Mouse (Mus musculus): ENCODE measurements around the gene Cbfa2t2. TPM values are rescaled to one million over a fixed set of nuclear protein-coding genes. Genes with fewer than 3 reads are reported as not detected.

The Cbfa2t2 gene
- total and polyA plus RNA-seq, 3 experiments, result 9.6 to 49.1 (median 34.5) TPM

DNA sequence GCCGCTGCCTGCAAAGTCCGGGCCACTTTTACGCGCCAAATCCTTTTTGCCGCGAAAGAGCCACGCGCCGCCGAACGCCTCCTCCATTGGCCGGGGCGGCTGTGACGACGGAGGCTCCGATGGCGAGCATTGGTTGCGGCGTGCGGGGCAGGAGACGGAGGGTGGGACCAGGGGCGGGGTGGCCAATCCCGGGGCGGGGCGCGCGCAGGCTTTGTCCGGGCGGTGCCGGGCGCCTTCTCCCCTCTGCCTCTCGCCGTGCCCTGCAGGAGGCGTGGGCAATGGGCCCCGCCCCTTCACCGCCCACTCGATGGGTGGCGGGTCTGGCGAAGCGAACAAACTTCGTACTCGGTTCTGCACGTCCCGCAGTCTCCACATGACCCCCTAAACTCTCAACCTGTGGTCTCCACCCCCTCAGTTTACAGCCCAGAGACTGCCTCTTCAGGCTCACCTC, 133.6 kb downstream of the Cbfa2t2 start, which contains the start of gene E2f1:
Gene E2f1, minus strand, starts transcription at position 57 of the 451 bp plus-strand sequence.
- DNase-seq, result peak; percentile 98

DNA sequence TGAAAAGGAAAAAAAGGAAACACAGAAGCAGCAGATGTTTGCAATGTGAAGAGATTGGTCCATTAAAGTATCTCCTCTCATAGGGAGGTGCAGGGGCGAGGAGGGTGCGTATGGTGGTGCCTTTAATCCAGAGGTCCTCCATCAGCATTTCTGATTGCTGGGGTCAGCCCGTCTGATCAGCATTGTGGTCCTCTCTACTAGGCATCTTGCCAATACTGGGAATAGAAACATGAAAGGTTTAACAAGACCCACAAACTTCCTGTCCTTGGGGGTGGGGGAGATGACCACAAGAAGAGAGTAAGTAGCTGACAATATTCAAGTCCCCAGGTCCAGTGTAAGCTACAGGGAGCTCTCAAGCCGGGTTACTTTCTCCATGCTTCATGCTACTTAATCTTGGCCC, 134.4 kb downstream of the Cbfa2t2 start:
- DNase-seq, result no peak

DNA sequence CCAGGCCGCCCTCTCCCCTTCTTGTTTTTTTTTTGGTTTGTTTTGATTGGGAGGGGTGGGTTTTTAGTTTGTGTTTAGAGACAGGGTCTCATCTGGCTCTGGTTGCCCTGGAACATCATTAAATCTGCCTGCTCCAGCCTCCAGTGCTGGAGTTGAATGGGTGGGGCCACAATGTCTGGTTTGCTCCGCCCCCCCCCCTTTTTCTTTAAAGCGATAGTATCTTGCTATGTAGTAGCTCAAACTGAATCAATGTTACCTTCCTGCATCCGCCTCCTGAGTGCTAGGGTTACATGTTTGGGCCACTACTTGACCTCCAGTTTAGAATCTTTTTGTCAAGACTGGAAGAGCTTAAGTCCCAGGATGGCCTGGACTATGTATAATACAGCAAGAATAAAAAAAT, 135.0 kb downstream of the Cbfa2t2 start:
- no peak for DNase-seq

DNA sequence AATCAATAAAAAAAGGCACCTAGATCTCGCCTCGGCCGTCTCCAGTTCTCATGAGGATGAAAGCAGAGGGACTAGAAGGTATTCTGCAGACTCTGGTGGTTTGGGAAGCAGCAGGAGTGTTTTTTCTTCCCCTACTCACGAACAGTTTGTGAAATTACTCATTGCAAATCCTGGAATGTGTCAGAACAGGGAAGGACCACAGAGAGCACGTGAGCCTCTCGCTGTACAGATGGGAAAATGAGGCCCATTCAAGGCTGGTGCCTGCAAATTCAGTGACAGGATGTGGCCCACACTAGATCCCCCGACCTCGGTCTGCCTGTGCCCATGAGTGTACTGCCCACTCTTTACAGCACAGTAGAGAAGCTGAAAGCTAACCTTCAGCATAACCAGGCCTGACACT, 135.7 kb downstream of the Cbfa2t2 start:
- no peak for DNase-seq

DNA sequence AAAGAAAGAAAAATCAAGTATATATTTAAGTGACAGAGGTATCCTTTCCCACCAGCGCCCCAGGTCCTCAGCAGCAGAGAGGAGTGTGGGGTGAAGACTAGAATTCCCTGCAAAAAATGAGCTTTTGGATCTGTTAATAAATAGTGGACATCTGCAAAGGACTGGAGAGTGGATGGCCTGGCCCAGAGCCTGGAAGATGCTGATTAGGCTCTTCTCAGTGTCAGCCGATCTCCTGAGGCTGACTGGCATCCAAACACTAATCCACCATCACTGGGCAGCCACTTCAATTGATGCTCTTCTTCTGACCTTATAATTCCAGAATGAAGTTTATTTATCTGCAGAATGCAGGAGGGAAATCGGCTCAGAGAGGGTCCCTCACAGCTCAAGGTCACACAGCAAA, 136.7 kb downstream of the Cbfa2t2 start:
- DNase-seq, result no peak

DNA sequence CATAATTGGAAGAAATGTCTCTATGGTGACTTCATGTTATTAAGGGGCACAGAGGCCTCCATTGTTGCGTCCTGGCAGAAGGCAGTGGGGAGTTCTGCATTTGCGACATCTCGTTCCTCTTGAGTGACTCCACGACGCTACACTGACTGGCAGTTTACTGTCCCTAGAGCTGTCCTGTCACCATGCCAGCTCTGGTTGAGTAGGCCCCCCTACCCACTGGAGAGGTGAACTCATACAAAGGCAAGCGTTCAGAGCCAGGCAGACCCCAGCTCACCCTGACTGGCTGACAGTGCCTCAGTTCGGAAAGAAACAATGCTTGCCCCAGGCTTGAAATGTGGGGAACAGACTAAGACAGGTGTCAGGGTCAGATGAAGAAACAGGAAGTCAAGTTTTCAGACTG, 138.0 kb downstream of the Cbfa2t2 start:
- no peak for DNase-seq

DNA sequence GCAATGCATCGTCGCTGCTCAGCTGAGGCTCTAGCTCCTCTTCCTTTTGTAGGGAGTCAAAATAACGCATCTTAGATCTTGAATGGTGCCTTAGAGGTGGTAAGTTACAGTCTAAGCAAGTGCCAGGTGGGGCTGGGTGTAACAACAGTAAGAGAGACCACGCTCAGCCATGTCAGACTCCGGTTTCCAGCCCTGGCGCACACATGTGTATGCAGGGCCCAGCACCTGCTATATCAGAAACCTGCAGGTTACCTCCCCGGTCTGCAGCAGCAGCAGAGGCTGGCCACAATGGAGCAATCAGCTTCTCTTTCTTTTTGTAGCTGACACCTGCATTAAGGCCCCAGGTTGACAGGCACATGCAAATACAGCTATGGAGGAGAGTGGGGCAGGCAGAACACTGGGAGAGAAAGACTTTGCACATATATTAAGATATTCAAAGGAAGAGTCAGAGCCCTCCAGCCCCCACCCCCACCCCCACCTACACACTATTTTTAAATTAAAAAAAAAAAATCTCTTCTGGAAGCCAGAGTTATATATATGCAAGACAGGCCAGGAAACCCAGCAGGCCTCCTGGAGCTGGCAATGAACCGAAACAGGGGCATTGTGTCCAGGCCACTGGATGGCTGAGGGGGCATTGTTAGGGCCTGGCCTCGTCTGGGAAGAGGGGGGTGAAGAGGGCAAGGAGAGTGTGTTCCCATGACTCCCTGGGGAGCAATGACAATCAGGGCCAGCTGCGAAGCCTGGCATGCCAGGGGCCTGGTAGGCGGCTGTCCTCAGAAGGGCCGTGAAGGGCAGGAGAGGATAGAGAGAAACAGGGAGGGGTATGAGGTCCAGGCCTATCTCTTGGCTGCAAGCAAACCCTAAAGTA, 140.8 kb downstream of the Cbfa2t2 start:
- DNase-seq, result no peak

DNA sequence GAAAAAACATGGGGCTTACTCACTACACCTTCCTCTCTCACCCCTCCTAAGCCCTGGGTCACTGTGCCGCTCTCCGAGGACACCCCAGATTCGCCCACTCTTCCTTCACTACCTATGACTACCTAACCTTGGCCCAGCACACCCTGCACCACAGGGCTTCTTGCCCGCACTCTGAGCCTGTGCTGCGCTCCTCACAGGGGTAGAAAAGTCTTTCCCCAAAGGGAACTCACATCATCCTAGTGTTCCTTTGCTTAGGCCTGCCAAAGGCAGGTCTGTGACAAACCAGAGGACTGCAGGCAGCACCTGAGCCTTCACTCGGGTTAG, 141.4 kb downstream of the Cbfa2t2 start:
- DNase-seq, result no peak

DNA sequence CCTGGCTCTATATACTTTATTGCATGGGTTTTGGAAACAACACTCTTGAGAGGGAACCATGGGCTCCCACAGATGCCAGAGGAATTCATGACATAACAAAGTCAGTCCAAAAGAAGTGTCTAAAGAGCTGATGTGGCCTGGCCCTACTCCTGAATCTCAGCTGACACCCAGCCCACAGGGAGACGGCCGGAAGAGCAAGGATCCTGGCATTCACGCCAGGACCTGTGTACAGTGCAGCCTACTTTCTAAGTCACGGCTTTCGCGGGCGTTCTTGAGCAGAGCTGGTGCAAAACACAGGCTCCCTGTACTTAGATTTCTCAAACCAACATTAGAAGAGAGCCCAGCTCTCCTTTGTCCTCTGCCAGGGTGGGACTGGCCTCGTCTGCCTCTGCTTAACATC, 144.3 kb downstream of the Cbfa2t2 start:
- DNase-seq, result no peak

DNA sequence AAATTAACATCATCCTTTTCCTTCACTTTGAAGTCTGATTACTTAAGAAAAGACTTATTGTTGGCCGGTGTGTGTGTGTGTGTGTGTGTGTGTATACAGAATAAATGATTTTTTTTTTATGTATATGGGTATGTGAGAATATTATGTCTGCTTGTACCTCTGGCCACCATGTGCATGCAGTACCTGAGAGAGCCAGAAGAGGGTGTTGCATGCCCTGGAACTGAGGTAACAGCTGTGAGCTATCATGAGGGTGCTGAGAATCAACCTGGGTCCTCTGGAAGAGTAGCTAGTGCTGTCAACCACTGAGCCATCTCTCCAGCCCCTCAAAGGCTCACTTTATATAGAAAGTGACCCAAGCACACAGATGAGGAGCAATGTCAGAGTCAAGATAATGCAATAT, 145.1 kb downstream of the Cbfa2t2 start:
- DNase-seq, result no peak

DNA sequence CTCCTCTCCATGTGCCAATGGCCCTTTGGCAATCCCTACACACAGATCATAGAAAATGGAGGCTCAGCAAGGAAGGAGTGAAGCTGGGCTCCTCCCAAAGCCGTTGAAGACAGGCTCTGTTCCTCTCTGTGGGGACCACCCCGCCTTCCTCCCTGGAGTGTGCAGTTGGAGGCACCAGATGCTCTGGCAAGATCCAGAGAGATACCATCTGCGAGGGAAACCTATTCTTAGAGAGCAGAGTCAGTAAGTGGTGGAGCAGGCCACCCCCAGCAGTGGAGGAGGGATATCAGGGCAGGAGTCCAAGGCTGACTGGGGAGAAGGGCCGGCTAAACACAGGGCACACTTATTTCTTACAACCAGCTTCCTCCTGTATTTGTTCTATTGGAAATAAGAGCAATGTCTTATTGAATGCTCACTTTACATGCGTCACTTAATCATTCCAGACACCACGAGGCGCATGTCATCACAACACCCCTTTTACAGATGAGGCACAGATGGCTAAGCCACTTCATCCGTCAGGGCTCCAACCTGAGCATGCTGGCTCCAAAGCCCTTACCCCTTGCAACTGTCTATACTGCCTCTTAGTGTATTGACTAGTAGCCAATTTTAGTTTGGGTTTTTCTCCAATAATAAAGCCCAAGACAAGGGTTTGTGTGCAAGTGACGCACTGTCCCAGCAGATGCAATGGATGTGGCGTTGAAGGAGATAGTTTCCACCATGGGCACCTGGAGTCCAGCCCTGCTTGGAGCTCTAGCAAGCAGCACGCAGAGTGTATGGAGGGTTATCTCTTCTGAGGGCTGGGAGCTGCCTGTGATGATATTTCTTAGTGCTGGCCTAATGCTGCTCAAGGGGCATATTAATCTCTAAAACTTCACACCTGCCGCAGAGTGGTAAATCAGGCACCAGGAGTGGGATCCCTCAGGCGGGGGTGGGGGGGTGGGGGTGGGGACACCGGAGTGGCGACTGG, 147.9 kb downstream of the Cbfa2t2 start:
- DNase-seq, result no peak

DNA sequence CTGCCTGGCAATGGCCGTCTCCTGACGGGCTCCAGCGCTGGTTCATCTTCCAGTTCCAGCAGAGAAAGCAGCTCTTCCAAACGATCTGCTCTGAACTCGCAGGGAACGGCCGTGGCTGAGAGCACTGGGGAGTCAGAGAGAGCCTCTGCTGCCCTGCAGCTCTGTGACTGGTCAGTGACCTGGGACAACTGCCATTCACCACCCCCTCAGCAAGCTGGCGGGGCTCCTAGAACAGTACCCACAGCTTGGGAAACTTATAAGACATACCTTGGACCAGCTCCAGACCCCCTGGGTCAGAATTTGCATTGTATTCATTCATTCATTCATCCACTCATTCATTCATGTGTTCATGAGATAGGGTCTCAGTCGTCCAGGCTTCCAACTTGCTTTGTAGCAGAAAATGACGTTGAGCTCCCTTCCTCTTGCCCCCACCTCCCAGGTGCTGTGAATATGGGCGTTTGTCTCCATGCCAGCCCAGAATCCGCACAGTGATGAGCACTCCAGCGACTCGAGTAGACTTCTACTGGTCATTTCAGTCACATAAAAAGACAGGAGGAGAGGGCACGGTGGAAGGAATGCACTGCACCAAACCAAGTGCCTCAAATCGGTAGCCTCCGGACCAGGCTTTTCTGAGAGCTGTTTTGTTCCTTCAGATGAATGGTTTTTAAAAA, 148.8 kb downstream of the Cbfa2t2 start:
- DNase-seq, result no peak

DNA sequence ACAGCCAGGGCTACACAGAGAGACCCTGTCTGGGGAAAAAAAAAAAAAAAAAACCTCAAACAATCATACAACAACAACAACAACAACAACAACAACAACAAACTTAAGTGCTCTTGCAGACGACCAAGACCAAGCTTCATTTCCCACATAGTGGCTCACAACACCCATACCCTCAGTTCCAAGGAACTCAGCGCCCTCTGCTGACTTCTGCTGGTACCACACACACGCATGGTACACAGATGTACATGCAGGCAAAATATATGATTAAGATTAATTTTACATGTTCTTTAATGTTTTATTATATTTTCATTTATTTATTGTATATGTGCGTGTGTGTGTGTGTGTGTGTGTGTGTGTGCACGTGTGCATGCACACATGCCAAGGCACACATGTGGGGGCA, 150.1 kb downstream of the Cbfa2t2 start:
- no peak for DNase-seq

Other genes starting within 250 kb of the Cbfa2t2 start
- under 1 TPM; 0.17 to 0.23 TPM for gene Bpifb1, start 245.7 kb upstream of the Cbfa2t2 start, total RNA-seq (2021)
- 0.06 and 0.27 TPM in 2 replicates for gene Bpifb1, start 245.7 kb upstream of the Cbfa2t2 start, polyA plus RNA-seq (2012; rRNA removed)
- under 1 TPM in 1 of 2 experiments, not detected in 1; 0.17 TPM for gene Bpifb5, start 212.7 kb upstream of the Cbfa2t2 start, total RNA-seq (2021)
- gene Bpifb5, start 212.7 kb upstream of the Cbfa2t2 start, polyA plus RNA-seq (2012; rRNA removed), result 0.40 and 0.54 TPM in 2 replicates
- gene Bpifb9a, start 178.6 kb upstream of the Cbfa2t2 start, total RNA-seq (2021), result not detected
- gene Bpifb9a, start 178.6 kb upstream of the Cbfa2t2 start, polyA plus RNA-seq (2012; rRNA removed), result not detected in 2 replicates
- gene Bpifb9b, start 129.3 kb upstream of the Cbfa2t2 start, total RNA-seq (2021), result not detected
- not detected in 2 replicates for gene Bpifb9b, start 129.3 kb upstream of the Cbfa2t2 start, polyA plus RNA-seq (2012; rRNA removed)
- gene Cdk5rap1, start 63.5 kb upstream of the Cbfa2t2 start, total RNA-seq (2021), result 10 to 100 TPM in 1 of 2 experiments, 1 to 10 TPM in 1; 9.7 to 14.4 TPM
- 5.9 and 7.1 TPM in 2 replicates for gene Cdk5rap1, start 63.5 kb upstream of the Cbfa2t2 start, polyA plus RNA-seq (2012; rRNA removed)
- 10 to 100 TPM; 19.9 to 29.6 TPM for gene Snta1, start 28.4 kb upstream of the Cbfa2t2 start, total RNA-seq (2021)
- 53.6 and 57.1 TPM in 2 replicates for gene Snta1, start 28.4 kb upstream of the Cbfa2t2 start, polyA plus RNA-seq (2012; rRNA removed)
- not detected for gene 1700003F12Rik, start 110.6 kb downstream of the Cbfa2t2 start, total RNA-seq (2021)
- gene 1700003F12Rik, start 110.6 kb downstream of the Cbfa2t2 start, polyA plus RNA-seq (2012; rRNA removed), result 0.79 and 1.2 TPM in 2 replicates
- gene Actl10, start 115.3 kb downstream of the Cbfa2t2 start, total RNA-seq (2021), result not detected
- gene Actl10, start 115.3 kb downstream of the Cbfa2t2 start, polyA plus RNA-seq (2012; rRNA removed), result not detected in 2 replicates
- 1 to 10 TPM; 1.5 to 1.6 TPM for gene Necab3, start 122.4 kb downstream of the Cbfa2t2 start, total RNA-seq (2021)
- 3.3 and 4.3 TPM in 2 replicates for gene Necab3, start 122.4 kb downstream of the Cbfa2t2 start, polyA plus RNA-seq (2012; rRNA removed)
- gene E2f1, start 133.4 kb downstream of the Cbfa2t2 start, total RNA-seq (2021), result 1 to 10 TPM; 7.4 to 8.7 TPM
- 12.3 and 14.9 TPM in 2 replicates for gene E2f1, start 133.4 kb downstream of the Cbfa2t2 start, polyA plus RNA-seq (2012; rRNA removed)
- gene Pxmp4, start 167.2 kb downstream of the Cbfa2t2 start, total RNA-seq (2021), result 10 to 100 TPM; 34.7 to 36.6 TPM
- gene Pxmp4, start 167.2 kb downstream of the Cbfa2t2 start, polyA plus RNA-seq (2012; rRNA removed), result 48.1 and 55.5 TPM in 2 replicates
- 1 to 10 TPM; 3.0 to 3.6 TPM for gene Zfp341, start 176.8 kb downstream of the Cbfa2t2 start, total RNA-seq (2021)
- gene Zfp341, start 176.8 kb downstream of the Cbfa2t2 start, polyA plus RNA-seq (2012; rRNA removed), result 5.9 and 7.2 TPM in 2 replicates
- under 1 TPM in 1 of 2 experiments, not detected in 1; 0.66 TPM for gene 4930519P11Rik, start 177.0 kb downstream of the Cbfa2t2 start, total RNA-seq (2021)
- 1.1 and 2.5 TPM in 2 replicates for gene 4930519P11Rik, start 177.0 kb downstream of the Cbfa2t2 start, polyA plus RNA-seq (2012; rRNA removed)
- gene Chmp4b, start 215.2 kb downstream of the Cbfa2t2 start, total RNA-seq (2021), result 100 to 1,000 TPM; 236 to 263 TPM
- gene Chmp4b, start 215.2 kb downstream of the Cbfa2t2 start, polyA plus RNA-seq (2012; rRNA removed), result 96.3 and 114 TPM in 2 replicates

Measured in adrenal gland, adult 2 months (tissue).